Mouse (Mus musculus): ENCODE data around the gene Gm10260. TPM values are rescaled to one million over a fixed set of nuclear protein-coding genes. Genes with fewer than 3 reads are reported as not detected.

Gm10260 gene
- polyA plus RNA-seq, 1 experiment: 1.5 TPM

DNA sequence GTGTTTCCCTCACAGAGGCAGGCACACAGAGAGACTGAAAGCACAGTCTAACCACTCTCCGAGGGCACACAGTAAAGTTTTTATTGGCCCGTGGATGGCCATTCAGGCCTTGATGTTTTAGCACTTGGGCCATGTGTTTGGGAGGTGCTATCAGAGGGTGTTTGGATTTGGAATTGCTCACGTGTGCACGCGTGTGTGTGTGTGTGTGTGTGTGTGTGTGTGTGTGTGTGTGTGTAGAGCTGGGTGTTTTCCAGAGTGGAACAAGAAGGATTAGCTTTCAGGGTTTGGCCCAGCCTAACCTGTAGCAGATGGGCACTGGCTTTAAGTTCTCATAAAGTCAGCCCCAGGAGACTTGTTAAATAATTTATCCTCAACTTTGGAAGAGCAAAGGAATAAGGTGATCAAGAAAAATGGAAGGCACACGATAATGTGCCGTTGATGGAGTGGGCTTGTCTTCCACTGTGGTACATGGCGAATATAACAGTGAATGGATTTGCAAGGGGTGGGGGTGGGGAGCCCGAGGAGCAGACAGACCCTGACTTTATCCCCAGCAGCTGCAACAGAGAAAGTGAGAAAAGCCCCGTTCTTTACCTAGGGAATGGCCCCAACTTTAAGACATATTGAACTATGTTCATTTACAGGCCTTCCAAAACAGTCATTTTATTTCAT lies 24.9 kb upstream of the Gm10260 start:
- Histone ChIP-seq H3K4me3 (replicated peaks; ENCODE audit: extremely low read depth, low read depth, low read length) (no peak overlapping the region), H3K4me1 (ENCODE audit: control insufficient read depth, insufficient read depth, low read length) (peaks cover 3% of the 10 kb centered on the region; the same call in 1 of the 2 replicates)
- DNase-seq: no peak
- WGBS: 88% methylated on average over 10 of the region's 10 CpGs
- TF ChIP-seq CTCF (IDR thresholded peaks at IDR 0.05; ENCODE audit: insufficient read depth, low read length) (no peak), POLR2A (IDR thresholded peaks at IDR 0.05; ENCODE audit: borderline replicate concordance, extremely low read depth, low read depth, low read length) (no peak)

DNA sequence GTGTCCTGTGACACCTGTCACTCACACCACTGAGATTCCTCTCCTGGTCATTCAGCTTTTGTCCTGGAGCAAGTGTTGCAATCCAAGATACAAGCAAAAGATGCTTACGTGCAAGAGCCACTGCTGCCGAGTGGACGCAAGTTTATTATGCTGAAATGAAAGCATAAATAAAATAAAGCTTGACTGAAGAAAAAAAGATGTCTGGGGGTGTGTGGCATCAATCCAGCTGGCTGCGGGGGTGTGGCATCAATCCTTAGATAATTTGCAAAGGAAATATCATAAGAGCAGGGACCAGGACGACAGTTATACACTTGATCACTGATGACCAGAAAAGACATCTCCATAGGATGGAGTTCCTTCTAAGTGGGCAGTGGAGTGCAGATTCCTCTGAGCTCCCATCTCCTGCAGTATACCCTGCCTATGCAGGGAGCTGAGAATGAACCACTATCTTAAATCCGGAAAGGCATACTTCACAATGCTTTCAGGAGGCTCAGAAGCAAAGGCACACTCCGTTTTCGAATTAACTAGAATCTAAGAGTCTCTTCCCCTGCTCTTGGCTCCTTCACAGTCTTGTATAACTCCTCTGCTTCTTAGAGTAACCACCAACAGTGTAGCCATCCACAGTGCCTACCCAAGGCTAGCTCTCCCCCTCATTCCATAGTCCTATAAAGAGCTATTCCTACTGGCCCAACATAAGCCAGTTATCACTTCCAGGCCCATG lies 23.2 kb upstream of the Gm10260 start:
- no peak for DNase-seq
- TF ChIP-seq POLR2A (IDR thresholded peaks at IDR 0.05; ENCODE audit: borderline replicate concordance, extremely low read depth, low read depth, low read length): no peak
- no peak for TF ChIP-seq CTCF (IDR thresholded peaks at IDR 0.05; ENCODE audit: insufficient read depth, low read length)
- Histone ChIP-seq H3K4me1 (ENCODE audit: control insufficient read depth, insufficient read depth, low read length) (peaks cover 8% of the 10 kb centered on the region; the same call in 1 of the 2 replicates), H3K4me3 (replicated peaks; ENCODE audit: extremely low read depth, low read depth, low read length) (no peak overlapping the region)
- WGBS: 80% methylated on average over 8 of the region's 8 CpGs

- TF ChIP-seq CTCF (IDR thresholded peaks at IDR 0.05; ENCODE audit: insufficient read depth, low read length) (no peak), POLR2A (IDR thresholded peaks at IDR 0.05; ENCODE audit: borderline replicate concordance, extremely low read depth, low read depth, low read length) (no peak)
- Histone ChIP-seq H3K4me1 (ENCODE audit: control insufficient read depth, insufficient read depth, low read length) (peaks cover 8% of the 10 kb centered on the region; the same call in 1 of the 2 replicates), H3K4me3 (replicated peaks; ENCODE audit: extremely low read depth, low read depth, low read length) (no peak overlapping the region)
- DNase-seq: no peak
- WGBS: 61% methylated on average over 7 of the region's 7 CpGs
Observed at GRCm38 (mm10) chr13:97782063-97782462, 21.6 kb upstream of the Gm10260 start.

GRCm38 (mm10) chr13:97781637-97782036 lies 21.2 kb upstream of the Gm10260 start:
- 68% methylated on average over 7 of the region's 7 CpGs for WGBS
- Histone ChIP-seq H3K4me1 (ENCODE audit: control insufficient read depth, insufficient read depth, low read length) (peaks cover 8% of the 10 kb centered on the region), H3K4me3 (replicated peaks; ENCODE audit: extremely low read depth, low read depth, low read length) (no peak overlapping the region)
- TF ChIP-seq POLR2A (IDR thresholded peaks at IDR 0.05; ENCODE audit: borderline replicate concordance, extremely low read depth, low read depth, low read length) (no peak), CTCF (IDR thresholded peaks at IDR 0.05; ENCODE audit: insufficient read depth, low read length) (no peak)
- DNase-seq: no peak

- WGBS: 55% methylated on average over 2 of the region's 2 CpGs
- Histone ChIP-seq H3K4me1 (ENCODE audit: control insufficient read depth, insufficient read depth, low read length) (peaks cover 8% of the 10 kb centered on the region), H3K4me3 (replicated peaks; ENCODE audit: extremely low read depth, low read depth, low read length) (no peak overlapping the region)
- no peak for DNase-seq
- TF ChIP-seq POLR2A (IDR thresholded peaks at IDR 0.05; ENCODE audit: borderline replicate concordance, extremely low read depth, low read depth, low read length) (no peak), CTCF (IDR thresholded peaks at IDR 0.05; ENCODE audit: insufficient read depth, low read length) (no peak)
Observed at GRCm38 (mm10) chr13:97780556-97780955, 20.1 kb upstream of the Gm10260 start.

GRCm38 (mm10) chr13:97779657-97780445 lies 19.4 kb upstream of the Gm10260 start:
- peaks cover 8% of the 10 kb centered on the region for H3K4me1 ChIP-seq (ENCODE audit: control insufficient read depth, insufficient read depth, low read length)
- H3K4me3 ChIP-seq (replicated peaks; ENCODE audit: extremely low read depth, low read depth, low read length): no peak overlapping the region
- no peak for TF ChIP-seq POLR2A (IDR thresholded peaks at IDR 0.05; ENCODE audit: borderline replicate concordance, extremely low read depth, low read depth, low read length)
- no peak for TF ChIP-seq CTCF (IDR thresholded peaks at IDR 0.05; ENCODE audit: insufficient read depth, low read length)
- WGBS: 65% methylated on average over 8 of the region's 8 CpGs
- no peak for DNase-seq

GRCm38 (mm10) chr13:97778698-97779194 lies 18.3 kb upstream of the Gm10260 start:
- no peak for DNase-seq
- peaks cover 8% of the 10 kb centered on the region for H3K4me1 ChIP-seq (ENCODE audit: control insufficient read depth, insufficient read depth, low read length)
- TF ChIP-seq POLR2A (IDR thresholded peaks at IDR 0.05; ENCODE audit: borderline replicate concordance, extremely low read depth, low read depth, low read length) (no peak), CTCF (IDR thresholded peaks at IDR 0.05; ENCODE audit: insufficient read depth, low read length) (no peak)
- 78% methylated on average over 5 of the region's 5 CpGs for WGBS
- no peak overlapping the region for H3K4me3 ChIP-seq (replicated peaks; ENCODE audit: extremely low read depth, low read depth, low read length)

DNA sequence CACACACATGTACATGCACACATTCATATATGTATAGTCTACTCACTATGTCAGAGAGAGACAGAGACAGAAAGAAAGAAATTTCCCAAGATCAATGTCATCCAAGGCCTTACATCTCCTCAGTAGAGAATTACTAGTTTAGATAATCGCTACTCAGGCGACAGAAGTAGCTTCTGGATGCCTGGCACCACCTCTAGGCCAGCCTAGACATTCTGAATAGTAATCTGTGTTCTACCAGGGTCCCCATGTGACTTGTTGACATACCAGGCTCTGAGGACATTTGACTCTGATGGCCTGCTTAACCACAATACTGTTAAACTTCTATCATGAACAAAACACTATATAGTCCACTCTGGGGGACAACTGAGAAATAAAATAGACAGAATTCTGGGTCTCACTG lies 17.2 kb upstream of the Gm10260 start:
- no peak overlapping the region for H3K4me3 ChIP-seq (replicated peaks; ENCODE audit: extremely low read depth, low read depth, low read length)
- 92% methylated on average over 2 of the region's 2 CpGs for WGBS
- H3K4me1 ChIP-seq (ENCODE audit: control insufficient read depth, insufficient read depth, low read length): peaks cover 8% of the 10 kb centered on the region
- no peak for TF ChIP-seq POLR2A (IDR thresholded peaks at IDR 0.05; ENCODE audit: borderline replicate concordance, extremely low read depth, low read depth, low read length)
- TF ChIP-seq CTCF (IDR thresholded peaks at IDR 0.05; ENCODE audit: insufficient read depth, low read length): no peak
- no peak for DNase-seq

GRCm38 (mm10) chr13:97776702-97777101 lies 16.3 kb upstream of the Gm10260 start:
- Histone ChIP-seq H3K4me3 (replicated peaks; ENCODE audit: extremely low read depth, low read depth, low read length) (no peak overlapping the region), H3K4me1 (ENCODE audit: control insufficient read depth, insufficient read depth, low read length) (peaks cover 8% of the 10 kb centered on the region)
- peak; percentile 22 for DNase-seq
- WGBS: 42% methylated on average over 3 of the region's 3 CpGs
- TF ChIP-seq POLR2A (IDR thresholded peaks at IDR 0.05; ENCODE audit: borderline replicate concordance, extremely low read depth, low read depth, low read length): no peak
- no peak for TF ChIP-seq CTCF (IDR thresholded peaks at IDR 0.05; ENCODE audit: insufficient read depth, low read length)
